Mouse (Mus musculus) cerebellum, adult 2 months (tissue): ENCODE measurements around the gene Dnase2b.

Experiments used
- CTCF ChIP-seq: fragments of 200-500 bp; IDR thresholded peaks from 2 replicates; pipeline ENCODE4 v1.5.1; 2011; ENCODE audit warnings: low read depth, mild to moderate bottlenecking, control low read depth, low read length, moderate library complexity, borderline replicate concordance; ENCODE audit not compliant: insufficient read depth
- POLR2A ChIP-seq: fragments of 200-500 bp; IDR thresholded peaks from 2 replicates; pipeline ENCODE4 v1.6.1; 2011; ENCODE audit warnings: low read length, control low read depth, borderline replicate concordance; ENCODE audit not compliant: insufficient read depth

GRCm38 (mm10) chr3:146607368-146607767 is 8.0 kb downstream of the Dnase2b start:
- no peak for TF ChIP-seq POLR2A
- no peak for TF ChIP-seq CTCF
